Comparison of ENCODE assay signal across 8 mouse cellular contexts in genomic region chr7:45052181-45052861, GRCm38 (mm10). TPM values are rescaled to one million over a fixed set of nuclear protein-coding genes. Genes with fewer than 3 reads are reported as not detected.
DNase-seq lines count a peak whose midpoint lies in the region; ATAC-seq lines count a peak whose summit lies in the region.

No protein-coding gene starts in this region.

- H3K4me3 ChIP-seq in forebrain, embryonic 14.5 days (ENCODE audit: low read depth, low read length): peak overlapping the region; percentile 78
- H3K4me3 ChIP-seq in intestine, embryonic 15.5 days (replicated peaks): peak overlapping the region; percentile 78
- peak overlapping the region; percentile 84 for H3K4me3 ChIP-seq in limb, embryonic 13.5 days
- H3K4me3 ChIP-seq in midbrain, embryonic 15.5 days: peak overlapping the region; percentile 67

- H3K36me3 ChIP-seq in forebrain, embryonic 14.5 days (ENCODE audit: control insufficient read depth, insufficient read depth, low read length): peaks cover 34% of the 10 kb centered on the region
- peaks cover 31% of the 10 kb centered on the region for H3K36me3 ChIP-seq in intestine, embryonic 15.5 days
- H3K36me3 ChIP-seq in limb, embryonic 13.5 days: peaks cover 35% of the 10 kb centered on the region
- H3K36me3 ChIP-seq in midbrain, embryonic 15.5 days (replicated peaks): peaks cover 19% of the 10 kb centered on the region

- H3K27me3 ChIP-seq in forebrain, embryonic 14.5 days (replicated peaks; ENCODE audit: control insufficient read depth, insufficient read depth, low read length): no peaks in the 10 kb centered on the region
- H3K27me3 ChIP-seq in intestine, embryonic 15.5 days (replicated peaks): no peaks in the 10 kb centered on the region
- H3K27me3 ChIP-seq in limb, embryonic 13.5 days: no peaks in the 10 kb centered on the region
- H3K27me3 ChIP-seq in midbrain, embryonic 15.5 days (replicated peaks): no peaks in the 10 kb centered on the region

- H3K27ac ChIP-seq in forebrain, embryonic 14.5 days (ENCODE audit: low read depth, low read length): peak overlapping the region; percentile 99
- H3K27ac ChIP-seq in intestine, embryonic 15.5 days: peak overlapping the region; percentile 100
- peak overlapping the region; percentile 99 for H3K27ac ChIP-seq in limb, embryonic 13.5 days
- H3K27ac ChIP-seq in midbrain, embryonic 15.5 days: peak overlapping the region; percentile 99

- peaks cover 8% of the 10 kb centered on the region for H3K4me1 ChIP-seq in forebrain, embryonic 14.5 days (ENCODE audit: control insufficient read depth, insufficient read depth, low read length)
- H3K4me1 ChIP-seq in intestine, embryonic 15.5 days (replicated peaks): peaks cover 19% of the 10 kb centered on the region
- peaks cover 24% of the 10 kb centered on the region for H3K4me1 ChIP-seq in limb, embryonic 13.5 days
- peaks cover 31% of the 10 kb centered on the region for H3K4me1 ChIP-seq in midbrain, embryonic 15.5 days

- no peaks in the 10 kb centered on the region for H3K9me3 ChIP-seq in forebrain, embryonic 14.5 days (replicated peaks; ENCODE audit: control insufficient read depth, low read length)
- no peaks in the 10 kb centered on the region for H3K9me3 ChIP-seq in intestine, embryonic 15.5 days
- H3K9me3 ChIP-seq in limb, embryonic 13.5 days: no peaks in the 10 kb centered on the region
- H3K9me3 ChIP-seq in midbrain, embryonic 15.5 days: no peaks in the 10 kb centered on the region

- WGBS in forebrain, embryonic 14.5 days: 0% methylated on average over 38 of the region's 38 CpGs
- WGBS in intestine, embryonic 15.5 days: under 1% methylated on average over 38 of the region's 38 CpGs
- under 1% methylated on average over 38 of the region's 38 CpGs for WGBS in limb, embryonic 13.5 days
- under 1% methylated on average over 30 of the region's 38 CpGs for WGBS in midbrain, embryonic 15.5 days

- ATAC-seq in forebrain, embryonic 14.5 days: no peak
- ATAC-seq in intestine, embryonic 15.5 days: no peak
- ATAC-seq in limb, embryonic 13.5 days (ENCODE audit: low FRiP score, low read depth): no peak
- ATAC-seq in midbrain, embryonic 15.5 days (replicated peaks): no peak

- intact Hi-C loops in gastrocnemius, postnatal 14 days (cut with DNase I; ENCODE audit: low total_unique reads): no loop called here

- H3K4me2 ChIP-seq in forebrain, embryonic 14.5 days (ENCODE audit: low read length): peak overlapping the region; percentile 90
- H3K4me2 ChIP-seq in intestine, embryonic 15.5 days (replicated peaks): peak overlapping the region; percentile 95
- H3K4me2 ChIP-seq in limb, embryonic 13.5 days (replicated peaks): peak overlapping the region; percentile 97
- H3K4me2 ChIP-seq in midbrain, embryonic 15.5 days: peak overlapping the region; percentile 95

- H3K9ac ChIP-seq in forebrain, embryonic 14.5 days (ENCODE audit: low read length): peak overlapping the region; percentile 76
- peak overlapping the region; percentile 90 for H3K9ac ChIP-seq in intestine, embryonic 15.5 days
- peak overlapping the region; percentile 87 for H3K9ac ChIP-seq in limb, embryonic 13.5 days
- peak overlapping the region; percentile 81 for H3K9ac ChIP-seq in midbrain, embryonic 15.5 days

- peak; percentile 40 for DNase-seq in gastrocnemius, postnatal 10 days
- DNase-seq in gastrocnemius, postnatal 14 days: no peak
- DNase-seq in brain, adult 2 months (ENCODE audit: low read depth, low spot score): peak; percentile 68
- no peak for DNase-seq in forebrain, embryonic 14.5 days (ENCODE audit: low spot score)
- DNase-seq in testis, postnatal 10 days (ENCODE audit: low spot score): peak; percentile 76

RNA-seq across cellular contexts. Expression of gene Prr12, which starts 0.4 kb away (rescaled TPM):
- 10 to 100 TPM; 36.0 to 43.1 TPM for total RNA-seq in gastrocnemius, postnatal 10 days (2021)
- total RNA-seq in gastrocnemius, postnatal 14 days (2021): 10 to 100 TPM; 17.9 to 29.6 TPM
- polyA plus RNA-seq in forebrain, embryonic 14.5 days (2014; fragmentation: Nextera tagmentation; extraction: Ambion mirVana): 13.6 and 16.0 TPM in 2 replicates
- polyA plus RNA-seq in intestine, embryonic 15.5 days (2015; fragmentation: Nextera tagmentation; extraction: Ambion mirVana): 7.1 and 8.7 TPM in 2 replicates
- 14.5 and 15.3 TPM in 2 replicates for polyA plus RNA-seq in limb, embryonic 13.5 days (2015; fragmentation: Nextera tagmentation; extraction: Ambion mirVana)
- 16.2 and 18.1 TPM in 2 replicates for polyA plus RNA-seq in midbrain, embryonic 15.5 days (2015; fragmentation: Nextera tagmentation; extraction: Ambion mirVana)

RNA-seq across cellular contexts. Expression of gene Nosip, which starts 9.9 kb away (rescaled TPM):
- total RNA-seq in gastrocnemius, postnatal 10 days (2021): 10 to 100 TPM; 35.9 to 40.5 TPM
- 10 to 100 TPM; 34.3 to 35.2 TPM for total RNA-seq in gastrocnemius, postnatal 14 days (2021)
- 70.4 and 71.8 TPM in 2 replicates for polyA plus RNA-seq in forebrain, embryonic 14.5 days (2014; fragmentation: Nextera tagmentation; extraction: Ambion mirVana)
- 49.5 and 50.5 TPM in 2 replicates for polyA plus RNA-seq in intestine, embryonic 15.5 days (2015; fragmentation: Nextera tagmentation; extraction: Ambion mirVana)
- polyA plus RNA-seq in limb, embryonic 13.5 days (2015; fragmentation: Nextera tagmentation; extraction: Ambion mirVana): 71.2 and 71.4 TPM in 2 replicates
- polyA plus RNA-seq in midbrain, embryonic 15.5 days (2015; fragmentation: Nextera tagmentation; extraction: Ambion mirVana): 67.2 and 72.1 TPM in 2 replicates

RNA-seq across cellular contexts. Expression of gene Prrg2, which starts 10.2 kb away (rescaled TPM):
- total RNA-seq in gastrocnemius, postnatal 10 days (2021): 10 to 100 TPM in 1 of 2 experiments, 1 to 10 TPM in 1; 8.5 to 10.7 TPM
- 1 to 10 TPM; 7.2 to 7.6 TPM for total RNA-seq in gastrocnemius, postnatal 14 days (2021)
- polyA plus RNA-seq in forebrain, embryonic 14.5 days (2014; fragmentation: Nextera tagmentation; extraction: Ambion mirVana): 12.0 and 13.4 TPM in 2 replicates
- 29.2 and 29.5 TPM in 2 replicates for polyA plus RNA-seq in intestine, embryonic 15.5 days (2015; fragmentation: Nextera tagmentation; extraction: Ambion mirVana)
- 22.3 and 24.5 TPM in 2 replicates for polyA plus RNA-seq in limb, embryonic 13.5 days (2015; fragmentation: Nextera tagmentation; extraction: Ambion mirVana)
- polyA plus RNA-seq in midbrain, embryonic 15.5 days (2015; fragmentation: Nextera tagmentation; extraction: Ambion mirVana): 15.7 and 15.9 TPM in 2 replicates

RNA-seq across cellular contexts. Expression of gene Rras, which starts 34.6 kb away (rescaled TPM):
- total RNA-seq in gastrocnemius, postnatal 10 days (2021): 10 to 100 TPM; 75.5 to 80.6 TPM
- total RNA-seq in gastrocnemius, postnatal 14 days (2021): 10 to 100 TPM; 43.1 to 53.1 TPM
- 11.4 and 14.7 TPM in 2 replicates for polyA plus RNA-seq in forebrain, embryonic 14.5 days (2014; fragmentation: Nextera tagmentation; extraction: Ambion mirVana)
- polyA plus RNA-seq in intestine, embryonic 15.5 days (2015; fragmentation: Nextera tagmentation; extraction: Ambion mirVana): 57.6 and 61.0 TPM in 2 replicates
- polyA plus RNA-seq in limb, embryonic 13.5 days (2015; fragmentation: Nextera tagmentation; extraction: Ambion mirVana): 27.5 and 29.1 TPM in 2 replicates
- polyA plus RNA-seq in midbrain, embryonic 15.5 days (2015; fragmentation: Nextera tagmentation; extraction: Ambion mirVana): 12.5 and 15.2 TPM in 2 replicates

RNA-seq across cellular contexts. Expression of gene Scaf1, which starts 36.2 kb away (rescaled TPM):
- total RNA-seq in gastrocnemius, postnatal 10 days (2021): 10 to 100 TPM; 47.7 to 55.8 TPM
- 10 to 100 TPM; 35.6 to 40.1 TPM for total RNA-seq in gastrocnemius, postnatal 14 days (2021)
- 40.5 and 47.8 TPM in 2 replicates for polyA plus RNA-seq in forebrain, embryonic 14.5 days (2014; fragmentation: Nextera tagmentation; extraction: Ambion mirVana)
- 32.0 and 33.6 TPM in 2 replicates for polyA plus RNA-seq in intestine, embryonic 15.5 days (2015; fragmentation: Nextera tagmentation; extraction: Ambion mirVana)
- polyA plus RNA-seq in limb, embryonic 13.5 days (2015; fragmentation: Nextera tagmentation; extraction: Ambion mirVana): 38.6 and 40.7 TPM in 2 replicates
- polyA plus RNA-seq in midbrain, embryonic 15.5 days (2015; fragmentation: Nextera tagmentation; extraction: Ambion mirVana): 54.5 and 56.7 TPM in 2 replicates

Comparison
In these comparisons a context has a peak if more than half of its experiments do, and no peak if none do; other contexts are left out.
1. DNase-seq: peak in gastrocnemius, postnatal 10 days (single experiment), brain, adult 2 months (single experiment) and testis, postnatal 10 days (single experiment); none in gastrocnemius, postnatal 14 days (single experiment) and forebrain, embryonic 14.5 days (single experiment).
2. Peak in every context shown above with its lines, with median percentiles within 50 percentile points of each other: H3K27ac ChIP-seq, H3K4me2 ChIP-seq, H3K4me3 ChIP-seq and H3K9ac ChIP-seq.